Mouse (Mus musculus) thymus, postnatal 14 days (tissue): ENCODE measurements around the gene Zxdc.

Experiments
- DNase-seq: peaks from one replicate; pipeline ENCODE4 v3.0.0; 2021

Zxdc gene

DNA sequence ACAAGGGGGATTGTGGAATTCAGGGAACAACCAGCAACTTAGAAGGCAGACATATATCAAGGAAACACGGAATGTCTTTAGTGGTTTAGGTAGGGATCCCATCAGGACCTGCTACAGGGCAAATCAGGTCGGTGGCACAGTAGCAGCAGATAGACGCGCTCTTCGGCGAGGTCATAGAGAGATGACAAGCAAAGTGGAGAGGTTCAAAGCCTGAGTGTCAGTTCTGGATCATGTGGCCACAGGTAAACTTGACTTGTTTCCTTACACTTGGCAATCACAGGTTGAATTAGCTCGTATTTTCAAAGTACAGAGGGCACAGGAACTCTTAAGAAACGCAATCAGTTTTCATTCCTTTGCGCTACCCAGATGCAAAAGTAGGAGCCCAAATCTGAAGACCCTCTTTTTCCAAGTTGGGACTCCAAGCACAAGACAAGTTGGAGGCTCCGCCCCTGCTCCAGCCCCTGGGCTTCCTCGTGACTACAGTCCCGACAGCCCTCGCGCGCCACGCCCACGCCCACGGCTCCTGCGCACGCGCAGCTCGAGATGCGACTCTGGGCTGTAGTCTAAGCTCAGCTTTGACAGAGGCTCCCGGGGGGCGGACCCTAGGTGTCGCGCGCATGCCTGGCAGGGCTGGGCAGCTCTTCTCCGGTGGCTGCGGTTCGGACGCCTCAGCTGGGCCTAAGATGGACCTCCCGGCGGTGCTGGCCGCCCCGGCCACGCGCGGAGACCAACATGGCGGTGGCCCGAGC is at the start of gene Zxdc:
Zxdc (plus strand) TSS at position 517 of the 749 bp plus-strand sequence.
- peak; percentile 99 for DNase-seq

DNA sequence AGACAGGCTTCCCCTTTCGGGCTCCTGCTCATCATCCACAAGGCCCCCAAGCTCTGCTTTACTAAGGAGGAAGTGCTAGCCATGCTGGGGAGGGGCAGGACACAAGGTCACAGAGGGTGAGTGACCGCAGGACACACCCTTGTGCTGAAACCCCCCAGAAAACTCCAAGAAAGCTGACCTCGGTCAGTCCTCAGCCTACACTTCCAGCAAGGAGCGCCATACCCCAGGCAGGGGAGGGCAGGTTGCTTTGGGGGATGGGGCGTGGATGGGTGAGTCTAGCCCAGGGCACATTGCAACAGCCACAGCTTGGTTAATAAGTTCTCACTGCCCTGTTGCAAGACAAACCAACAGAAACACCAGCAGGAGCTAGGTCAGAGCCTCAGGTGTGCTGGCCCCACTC is 48.9 kb upstream of the Zxdc start:
- no peak for DNase-seq

DNA sequence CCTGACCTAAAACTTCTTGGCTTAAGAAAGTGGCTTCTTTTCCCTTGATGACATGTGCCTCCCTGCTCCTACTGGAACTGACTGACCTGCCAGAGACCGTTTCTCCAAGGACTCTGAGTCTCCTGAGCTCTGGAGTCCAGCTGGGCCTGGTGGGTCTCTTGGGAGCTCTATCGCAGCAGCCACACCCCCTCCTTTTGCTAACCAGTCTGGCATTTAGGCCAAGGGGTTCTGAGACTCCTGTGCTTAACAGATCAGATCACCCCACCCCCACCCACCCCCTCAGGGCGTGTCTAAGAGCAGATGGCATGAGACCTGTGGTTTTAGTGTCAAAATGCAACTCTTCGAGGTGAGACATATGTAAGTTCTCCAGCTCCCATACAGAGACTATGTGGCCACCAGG is 47.5 kb upstream of the Zxdc start:
- DNase-seq: no peak

DNA sequence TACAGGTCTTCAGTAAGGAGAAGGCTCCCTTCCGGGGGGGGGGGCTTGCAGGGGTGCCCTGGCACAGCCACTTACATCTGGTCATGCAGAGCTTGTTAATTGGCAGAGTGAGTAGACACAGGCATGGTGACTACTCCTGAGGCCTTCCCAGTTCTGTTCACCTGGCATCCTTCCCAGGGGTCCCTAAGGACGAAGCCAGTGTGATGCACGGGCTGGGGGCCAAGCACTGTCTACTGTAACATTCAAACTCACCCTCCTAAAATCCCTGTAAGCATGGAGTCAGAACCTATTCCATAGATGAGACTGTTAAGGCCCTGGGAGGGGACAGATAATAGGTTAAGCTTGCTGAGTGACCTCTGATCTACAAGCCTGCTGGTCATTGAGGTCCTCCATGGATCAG is 45.3 kb upstream of the Zxdc start:
- no peak for DNase-seq

DNA sequence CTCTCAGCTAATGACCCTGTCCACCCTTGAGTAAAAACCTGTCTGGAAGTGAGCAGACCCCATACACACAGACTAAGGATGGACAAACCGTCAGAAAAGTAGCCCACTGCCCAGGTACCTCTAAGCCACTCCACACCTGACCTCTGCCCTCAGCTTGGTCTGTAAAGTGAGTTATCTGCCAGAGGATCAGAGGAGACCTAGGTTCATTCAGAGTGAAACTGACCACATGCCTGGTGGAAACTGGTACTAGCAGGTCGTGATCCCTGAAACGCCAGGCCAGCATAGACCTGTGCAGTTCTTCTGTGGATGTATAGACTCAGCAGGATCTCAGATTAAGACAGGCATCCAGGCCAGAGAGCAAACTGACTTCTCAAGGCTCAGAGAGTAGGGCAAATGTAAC is 44.8 kb upstream of the Zxdc start:
- DNase-seq: no peak

DNA sequence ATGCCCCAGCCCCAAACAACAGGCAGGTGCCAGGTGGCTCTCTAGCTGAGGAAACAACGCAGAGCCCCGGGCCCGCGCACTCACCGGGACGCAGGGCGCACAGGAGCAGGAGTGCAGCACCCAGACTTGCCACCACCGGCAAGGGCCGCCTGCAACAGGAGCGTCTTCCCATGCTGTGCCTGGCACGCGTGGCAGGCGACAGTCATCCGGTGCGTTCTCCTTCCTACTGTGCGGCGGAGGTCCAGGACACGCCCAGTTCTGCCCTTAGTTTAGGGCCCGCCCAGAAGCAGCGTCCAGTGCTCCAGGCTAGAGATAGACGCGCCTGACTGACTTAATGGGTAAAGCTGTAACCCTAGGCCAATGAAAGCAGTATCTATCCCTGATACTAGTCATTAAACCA is 44.3 kb upstream of the Zxdc start, which contains the start of gene Chst13:
Chst13 (minus strand) TSS at position 195 of the 400 bp plus-strand sequence.
- DNase-seq: no peak

DNA sequence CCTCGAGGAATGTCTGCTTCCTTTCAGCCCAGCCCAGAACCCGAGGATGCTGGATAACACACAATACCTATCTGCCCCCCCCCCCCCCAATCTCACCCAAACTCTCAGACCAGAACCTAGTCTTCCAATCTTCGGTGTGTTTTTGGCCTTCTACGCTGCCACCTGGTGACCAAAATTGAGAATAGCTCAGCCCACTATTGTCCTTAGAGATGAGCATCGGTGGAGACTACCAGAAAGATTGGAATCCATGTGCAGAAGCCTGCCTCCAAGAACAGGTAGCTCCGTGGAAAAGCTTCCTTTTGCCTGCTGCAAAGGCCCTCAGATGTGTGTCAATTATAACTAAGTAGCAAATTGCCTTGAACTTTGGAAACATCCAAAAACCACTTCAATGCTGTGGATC is 41.6 kb upstream of the Zxdc start:
- DNase-seq: no peak

DNA sequence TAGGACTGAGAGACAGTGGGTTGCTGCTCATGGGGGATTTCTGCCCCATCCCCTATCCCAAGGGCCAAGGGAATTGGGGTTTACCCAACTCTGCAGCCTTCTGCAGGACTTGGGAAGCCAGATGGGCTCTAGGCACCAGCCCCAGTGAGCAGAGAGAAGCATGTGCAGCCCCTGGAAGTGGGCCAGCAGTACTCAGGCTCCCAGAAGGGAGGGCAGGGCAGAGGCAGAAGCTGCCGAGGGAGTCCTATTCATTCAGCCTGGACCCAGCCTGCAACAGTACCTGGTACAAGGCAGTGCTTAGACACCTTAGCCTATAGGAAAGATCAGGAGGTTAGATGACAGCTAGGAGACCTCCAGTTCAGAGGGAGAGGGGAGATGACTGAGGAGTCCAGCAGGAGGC is 39.3 kb upstream of the Zxdc start:
- DNase-seq: no peak

DNA sequence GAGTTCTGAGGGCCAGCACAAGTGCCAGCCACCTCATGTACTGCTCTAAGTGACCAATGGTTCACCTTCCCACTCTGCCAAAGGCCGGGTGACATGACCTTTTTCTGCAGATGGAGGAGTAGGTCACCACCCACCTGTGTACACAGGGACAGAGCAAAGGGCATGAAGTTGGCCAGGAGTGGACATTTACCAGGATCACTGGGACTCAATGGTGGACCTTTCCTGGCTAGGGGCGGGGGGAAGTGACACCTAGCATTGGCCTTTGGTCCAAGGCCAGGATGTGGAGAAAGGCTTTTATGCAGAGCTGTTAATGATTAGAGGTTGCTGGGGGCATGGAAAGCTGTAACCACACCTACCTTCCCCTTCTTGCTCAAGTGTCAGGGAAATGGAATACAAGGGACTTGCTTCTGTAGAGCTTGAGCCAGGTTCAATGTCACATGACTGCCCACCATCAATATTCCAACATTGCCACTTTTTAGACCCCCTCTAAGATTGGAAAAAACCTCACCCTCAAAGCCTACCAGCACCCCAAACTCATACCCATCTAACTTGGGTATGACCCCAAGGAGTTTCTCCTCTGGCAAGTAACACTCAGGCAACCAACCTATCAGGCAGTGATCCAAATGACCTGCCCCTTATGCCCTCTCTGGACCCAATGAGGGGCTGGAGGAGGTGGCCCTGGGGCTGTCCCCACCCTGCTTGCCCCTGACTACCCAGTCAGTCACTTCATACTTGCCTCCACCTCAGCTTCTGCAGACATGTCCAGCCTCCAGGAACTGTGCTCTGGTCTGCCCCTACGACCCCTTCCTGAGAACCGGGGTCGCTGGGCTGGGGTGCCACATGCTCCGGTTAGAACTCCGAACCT is 36.5 kb upstream of the Zxdc start, which contains the start of gene Uroc1:
Uroc1 (plus strand) TSS at position 724 of the 865 bp plus-strand sequence.
- DNase-seq: no peak

DNA sequence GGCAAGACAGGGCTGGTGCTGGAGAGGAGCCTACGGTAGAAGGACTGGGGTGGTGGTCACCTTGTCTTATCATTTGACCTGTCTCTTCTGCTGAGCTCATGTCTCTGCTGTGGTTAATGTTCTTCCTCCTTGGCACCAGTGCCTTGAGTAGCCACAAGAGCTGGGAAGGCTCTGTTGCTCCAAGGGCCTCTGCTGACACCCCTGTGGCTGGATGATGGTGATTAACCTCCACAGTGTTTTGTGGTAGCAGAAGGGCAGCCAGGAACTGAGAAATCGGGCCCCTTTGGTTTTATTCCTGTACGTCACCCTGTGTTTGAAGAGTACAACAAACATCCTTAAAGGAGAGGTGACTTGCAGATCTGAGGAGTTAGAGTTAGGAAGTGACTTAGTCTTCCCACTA is 35.0 kb upstream of the Zxdc start:
- no peak for DNase-seq

DNA sequence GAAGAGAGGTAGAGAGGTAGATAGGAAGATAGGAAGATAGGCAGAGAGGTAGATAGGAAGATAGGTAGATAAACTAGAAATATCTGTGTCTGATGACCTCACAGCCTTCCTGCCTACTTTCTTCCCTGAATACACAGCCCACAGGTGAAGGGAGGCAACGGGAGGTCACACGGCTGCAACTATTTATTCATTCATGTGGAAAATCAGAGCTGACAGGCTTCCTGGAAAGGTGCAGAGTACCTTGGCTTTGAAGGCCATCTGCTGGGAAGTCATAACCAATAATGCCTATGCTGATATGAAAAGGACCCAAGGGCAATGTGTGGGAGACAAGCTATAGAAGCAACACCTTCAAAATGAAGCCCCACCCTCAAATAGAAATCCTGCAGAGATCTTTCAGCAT is 26.9 kb upstream of the Zxdc start:
- no peak for DNase-seq

DNA sequence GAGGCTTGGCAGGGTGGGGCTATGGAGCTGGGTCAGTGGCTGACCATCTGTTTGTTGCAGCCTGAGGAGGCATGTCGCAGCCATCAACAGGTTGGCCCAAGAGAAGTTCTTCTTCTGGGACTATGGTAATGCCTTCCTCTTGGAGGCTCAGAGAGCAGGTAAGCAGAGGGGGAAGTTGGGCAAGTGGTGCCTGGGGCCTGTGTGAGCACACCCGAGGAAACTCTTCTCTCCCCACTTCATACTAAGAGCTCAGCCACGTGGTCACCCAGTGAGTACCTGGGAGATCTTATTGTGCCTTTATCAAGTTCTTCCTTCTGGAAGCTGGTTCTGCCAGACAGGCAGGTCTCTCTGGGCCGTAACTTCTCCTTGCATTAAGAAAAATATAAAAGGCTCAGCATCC is 22.1 kb upstream of the Zxdc start:
- no peak for DNase-seq

DNA sequence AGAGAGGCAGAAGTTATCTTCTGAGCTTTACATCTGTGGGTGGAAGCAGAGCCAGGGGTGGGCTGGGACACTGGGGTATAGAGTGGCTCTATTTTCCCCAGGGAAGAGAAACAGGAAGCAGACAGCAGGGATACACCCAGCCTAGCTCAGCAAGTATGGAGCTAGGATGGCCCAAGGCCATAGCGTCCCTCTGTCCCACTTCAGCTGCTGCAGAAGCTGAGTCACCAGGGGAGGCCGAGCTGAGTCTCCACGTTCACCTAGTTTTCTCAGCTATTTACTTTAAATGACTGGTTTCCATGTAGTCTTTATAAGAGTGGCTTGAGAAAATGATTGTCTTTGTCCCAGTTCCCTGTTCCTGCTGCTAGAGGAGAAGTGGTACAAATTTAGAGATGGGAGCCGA is 20.8 kb upstream of the Zxdc start:
- no peak for DNase-seq

DNA sequence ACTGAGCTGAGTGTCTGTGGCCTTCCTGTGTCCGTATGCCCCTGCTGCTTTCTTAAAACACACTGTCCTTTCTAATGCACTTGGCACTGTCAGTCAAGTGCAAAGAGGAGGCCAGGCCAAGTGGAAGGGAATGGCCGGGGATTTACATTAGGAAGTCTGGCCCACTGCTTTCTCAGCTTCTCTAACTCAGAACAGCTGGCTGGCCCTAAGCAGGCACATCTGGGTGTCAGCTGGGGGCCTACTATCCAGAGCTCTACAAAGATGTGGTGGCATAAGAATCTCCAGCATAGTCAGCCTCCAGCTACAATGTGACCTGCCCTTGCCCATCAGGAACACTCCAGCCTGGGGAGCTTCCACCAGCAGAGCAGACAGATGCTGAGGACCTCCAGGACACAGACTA is 19.3 kb upstream of the Zxdc start:
- DNase-seq: no peak

DNA sequence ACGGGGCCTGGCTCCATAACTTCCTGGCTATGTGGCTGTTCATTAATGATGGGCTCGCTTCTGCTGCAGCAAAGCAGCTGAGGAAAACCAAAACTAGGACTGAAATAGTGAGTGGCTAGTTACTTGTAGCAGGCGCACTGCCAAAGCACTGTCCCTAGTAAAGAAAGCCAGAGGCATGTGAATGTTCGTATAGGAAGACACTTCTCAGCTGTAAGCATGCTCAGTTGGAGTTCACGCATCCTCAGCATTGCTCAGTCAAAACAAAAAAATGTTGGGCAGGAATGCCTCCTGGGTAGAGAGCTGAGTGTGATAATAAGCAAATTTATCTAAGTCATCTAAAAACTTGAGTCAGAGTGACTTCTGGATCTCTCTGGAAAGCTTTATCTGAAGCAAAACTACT is 11.2 kb upstream of the Zxdc start:
- no peak for DNase-seq

DNA sequence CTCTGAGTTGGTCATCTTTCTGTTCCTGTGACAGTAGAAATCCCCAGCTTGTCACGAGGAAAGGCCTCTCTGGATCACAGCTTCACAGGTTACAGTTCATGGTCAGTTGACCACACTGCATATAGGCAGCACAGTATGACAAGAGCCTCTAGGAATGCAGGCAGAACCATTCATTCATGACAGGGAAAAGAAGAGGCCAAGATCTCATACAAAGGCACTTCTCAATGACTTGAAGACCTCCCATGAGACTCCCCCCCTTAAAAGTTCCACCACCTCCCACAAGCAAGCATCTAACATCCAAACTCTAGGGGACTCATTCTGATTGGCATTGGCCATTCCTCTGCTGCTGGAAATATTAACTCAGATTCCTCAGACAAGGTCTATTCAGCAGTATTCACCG is 9.8 kb upstream of the Zxdc start:
- no peak for DNase-seq

DNA sequence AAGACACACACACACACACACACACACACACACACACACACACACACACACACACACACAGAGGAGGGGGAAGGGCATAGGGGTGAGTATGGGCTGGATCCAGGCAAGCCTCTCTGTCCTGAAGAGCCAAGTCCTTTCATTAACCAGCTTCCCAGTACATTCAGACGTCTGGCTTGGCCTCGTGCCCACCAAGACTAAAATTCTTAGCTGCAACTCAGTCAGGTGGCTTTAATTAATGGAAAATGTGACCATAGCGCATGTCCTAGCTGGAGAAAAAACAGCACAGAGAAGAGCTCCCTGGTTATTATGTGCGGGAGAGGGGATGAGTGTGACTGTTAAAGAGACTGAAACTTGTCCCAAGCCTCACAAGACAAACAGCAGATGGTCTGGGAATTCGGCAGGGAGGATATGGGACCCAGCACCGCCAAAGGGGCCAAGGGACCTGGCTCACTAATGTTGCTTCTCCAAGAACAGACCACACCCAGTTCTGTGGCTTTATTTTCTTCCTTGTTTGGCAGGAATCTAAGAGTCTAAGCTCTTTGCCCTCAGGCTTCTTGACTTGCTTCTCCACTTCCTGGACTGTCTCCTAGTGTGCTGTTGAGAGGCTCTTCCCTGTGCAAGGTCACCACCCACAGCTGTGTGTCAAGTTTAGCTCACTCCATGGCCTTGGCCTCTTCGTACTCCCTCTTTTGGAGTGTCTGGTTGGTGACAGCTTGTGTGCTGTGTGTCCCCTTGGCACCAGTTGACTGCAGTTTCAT is 9.1 kb upstream of the Zxdc start:
- no peak for DNase-seq

DNA sequence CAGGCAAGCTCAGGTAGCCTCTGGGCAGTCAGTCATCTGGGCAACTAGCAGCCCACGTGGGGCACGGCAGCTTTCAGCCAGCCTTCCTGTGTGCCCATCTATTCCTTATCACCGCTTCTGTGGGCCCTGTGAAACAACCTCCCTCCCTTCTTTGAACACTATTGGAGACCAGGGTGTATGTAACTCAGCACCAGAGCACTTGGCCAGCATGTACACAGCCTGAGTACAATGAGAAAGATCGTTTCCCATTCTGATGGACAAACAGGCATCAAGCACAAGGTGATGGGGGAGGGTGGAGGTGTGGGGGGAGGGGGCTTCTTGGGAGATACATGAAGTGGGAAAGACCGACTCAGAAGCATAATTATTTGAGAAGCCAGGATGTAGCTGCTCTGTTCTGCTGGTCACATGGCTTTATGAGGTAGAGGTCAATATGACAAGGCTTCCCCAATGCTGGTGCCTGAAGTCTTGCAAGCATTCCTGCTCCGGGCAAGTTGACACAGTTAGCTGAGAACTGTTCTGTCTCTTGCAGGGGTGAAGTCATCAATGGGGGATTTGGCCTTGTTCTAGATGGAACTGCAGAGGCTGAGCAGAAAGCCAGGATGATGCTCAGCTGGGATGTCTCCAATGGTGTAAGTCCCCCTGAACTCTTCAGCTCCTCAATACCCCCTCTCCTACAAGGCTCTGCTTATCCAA is 8.2 kb upstream of the Zxdc start:
- no peak for DNase-seq

DNA sequence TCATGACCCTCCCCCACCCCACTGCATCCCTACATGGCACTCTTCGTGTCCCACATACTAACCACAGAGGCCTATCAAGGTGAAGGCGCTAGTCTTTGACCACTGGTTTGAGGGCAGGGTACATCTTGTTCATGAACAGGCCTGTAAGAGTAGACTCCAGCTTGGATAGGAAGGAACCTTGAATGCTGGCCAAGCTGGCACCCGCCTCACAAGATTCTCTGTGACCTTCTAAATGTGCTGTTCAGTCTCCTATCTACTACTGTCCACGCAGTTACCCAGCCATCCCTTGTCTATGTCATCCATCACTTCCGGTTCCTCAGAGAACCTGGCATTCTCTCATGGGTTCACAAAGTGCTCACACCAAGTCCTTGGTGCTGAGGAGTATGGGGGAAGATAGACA is 6.0 kb upstream of the Zxdc start:
- no peak for DNase-seq

DNA sequence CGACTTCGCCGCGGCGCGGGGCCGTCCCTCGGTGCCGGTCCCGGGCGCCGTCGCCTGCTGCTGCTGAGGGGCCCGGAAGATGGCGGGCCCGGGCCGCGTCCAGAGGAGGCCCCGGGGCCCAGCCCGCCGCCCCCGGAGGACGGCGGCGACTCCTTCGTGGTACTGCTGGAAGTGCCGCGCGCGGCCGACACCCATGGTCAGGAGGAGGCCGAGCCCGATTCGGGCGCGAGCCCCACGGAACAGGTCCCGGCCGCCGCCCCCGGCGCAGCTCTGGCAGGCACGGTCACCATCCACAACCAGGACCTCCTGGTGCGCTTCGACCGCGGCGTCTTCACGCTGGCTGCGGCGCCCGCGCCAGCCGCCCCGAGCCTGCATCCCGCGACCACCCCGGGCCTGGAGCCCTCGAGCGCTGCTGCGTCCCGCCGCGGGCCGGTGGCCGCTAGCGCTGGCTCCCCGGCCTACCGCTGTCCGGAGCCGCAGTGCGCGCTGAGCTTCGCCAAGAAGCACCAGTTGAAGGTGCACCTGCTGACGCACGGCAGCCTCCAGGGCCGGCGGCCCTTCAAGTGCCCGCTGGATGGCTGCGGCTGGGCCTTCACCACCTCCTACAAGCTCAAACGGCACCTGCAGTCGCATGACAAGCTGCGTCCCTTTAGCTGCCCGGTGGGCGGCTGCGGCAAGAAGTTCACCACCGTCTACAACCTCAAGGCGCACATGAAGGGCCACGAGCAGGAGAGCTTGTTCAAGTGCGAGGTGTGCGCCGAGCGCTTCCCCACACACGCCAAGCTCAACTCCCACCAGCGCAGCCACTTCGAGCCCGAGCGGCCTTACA is 647 bp downstream of the Zxdc start:
- peak; percentile 49 for DNase-seq

DNA sequence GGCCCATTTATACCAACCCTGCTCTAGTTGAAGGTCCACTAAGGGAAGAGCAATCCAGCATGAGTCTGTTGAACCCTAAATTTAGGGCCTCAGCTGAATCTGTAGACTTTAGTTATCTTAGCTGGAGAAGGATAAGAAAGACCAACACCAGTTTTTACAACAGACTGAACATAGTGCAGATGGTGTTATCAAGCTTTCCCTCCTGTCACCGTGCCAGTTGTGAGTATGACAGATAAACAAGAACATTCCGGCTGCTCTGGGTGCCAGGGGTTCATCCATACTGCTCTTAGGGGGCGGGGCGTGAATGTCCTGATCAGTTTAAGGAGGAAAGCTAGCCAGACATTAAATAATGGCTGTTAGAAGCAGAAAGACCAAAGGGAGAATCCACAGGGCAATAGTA is 5.4 kb downstream of the Zxdc start:
- no peak for DNase-seq

DNA sequence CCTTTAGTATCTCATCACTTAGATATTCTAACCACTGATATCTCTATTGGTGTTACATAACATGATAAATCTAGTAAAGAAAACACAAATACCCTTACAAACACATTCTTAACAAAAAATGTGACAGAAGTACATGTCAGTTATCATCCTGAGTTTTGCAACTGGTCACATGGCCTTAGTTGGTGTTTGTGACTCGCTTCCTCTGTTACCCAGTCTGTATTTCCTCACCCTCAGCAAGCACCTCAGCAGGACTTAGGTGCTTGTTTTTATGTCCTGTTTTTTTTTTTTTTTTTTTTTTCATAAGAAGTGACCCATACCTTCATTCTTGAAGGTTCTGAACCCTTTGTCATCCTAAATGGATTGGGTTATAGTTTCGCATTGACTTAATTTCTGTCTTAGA is 8.4 kb downstream of the Zxdc start:
- no peak for DNase-seq
